Mouse (Mus musculus) forebrain, embryonic 11.5 days (tissue): ENCODE measurements around the gene Cacnb4. TPM values are rescaled to one million over a fixed set of nuclear protein-coding genes. Genes with fewer than 3 reads are reported as not detected.

ENCODE experiments used
- ATAC-seq: fragments of 200-750 bp; cut with Nextera tagmentation; replicated peaks from 2 replicates; pipeline ENCODE4 v1.8.0; 2017; ENCODE audit warnings: moderate TSS enrichment; ENCODE audit not compliant: low FRiP score
- DNase-seq: peaks from one replicate; pipeline ENCODE4 v3.0.0-alpha.2; 2017; ENCODE audit warnings: low spot score
- H3K27ac ChIP-seq: fragments of 300-500 bp; sonication (generic); 2 replicates; pipeline ENCODE4 v1.5.1; 2014; ENCODE audit warnings: low read depth, low read length
- H3K27me3 ChIP-seq: fragments of 300-500 bp; sonication (generic); 2 replicates; pipeline ENCODE4 v1.6.1; 2014; ENCODE audit warnings: mild to moderate bottlenecking, low read length, mixed read lengths; ENCODE audit not compliant: control insufficient read depth, insufficient read depth
- H3K36me3 ChIP-seq: fragments of 300-500 bp; sonication (generic); 2 replicates; pipeline ENCODE4 v1.6.1; 2014; ENCODE audit warnings: mild to moderate bottlenecking, low read length, moderate library complexity, mixed read lengths; ENCODE audit not compliant: control insufficient read depth, insufficient read depth
- H3K4me1 ChIP-seq: fragments of 300-500 bp; sonication (generic); replicated peaks from 2 replicates; pipeline ENCODE4 v1.6.1; 2014; ENCODE audit warnings: low read length, mixed read lengths; ENCODE audit not compliant: control insufficient read depth, insufficient read depth
- H3K4me2 ChIP-seq: fragments of 300-500 bp; sonication (generic); 2 replicates; pipeline ENCODE4 v1.6.1; 2014; ENCODE audit warnings: low read depth, mild to moderate bottlenecking, low read length, moderate library complexity, mixed read lengths; ENCODE audit not compliant: severe bottlenecking
- H3K4me3 ChIP-seq: fragments of 300-500 bp; sonication (generic); 2 replicates; pipeline ENCODE4 v1.5.1; 2014; ENCODE audit warnings: low read depth, low read length
- H3K9ac ChIP-seq: fragments of 300-500 bp; sonication (generic); 2 replicates; pipeline ENCODE4 v1.6.1; 2014; ENCODE audit warnings: low read length
- H3K9me3 ChIP-seq: fragments of 300-500 bp; sonication (generic); 2 replicates; pipeline ENCODE4 v1.6.1; 2016; ENCODE audit warnings: low read length, mixed read lengths; ENCODE audit not compliant: control insufficient read depth
- WGBS: fragments of 180-500 bp; shearing (Covaris S2); extraction: QIAGEN DNeasy Blood & Tissue Kit; methylation state at CpG from one replicate; pipeline ENCODE4 v1.1.7; 2014; 5-methylcytosine and 5-hydroxymethylcytosine counted together
- polyA plus RNA-seq: library from polyadenylated mRNA; unstranded; fragments of >200 nt; fragmentation: Nextera tagmentation; extraction: Ambion mirVana; gene quantifications from 2 replicates; pipeline ENCODE4 v1.2.1, GENCODE M21; 2014

The Cacnb4 gene
- polyA plus RNA-seq, 1 experiment from 2014 or later = 2.6 TPM

DNA sequence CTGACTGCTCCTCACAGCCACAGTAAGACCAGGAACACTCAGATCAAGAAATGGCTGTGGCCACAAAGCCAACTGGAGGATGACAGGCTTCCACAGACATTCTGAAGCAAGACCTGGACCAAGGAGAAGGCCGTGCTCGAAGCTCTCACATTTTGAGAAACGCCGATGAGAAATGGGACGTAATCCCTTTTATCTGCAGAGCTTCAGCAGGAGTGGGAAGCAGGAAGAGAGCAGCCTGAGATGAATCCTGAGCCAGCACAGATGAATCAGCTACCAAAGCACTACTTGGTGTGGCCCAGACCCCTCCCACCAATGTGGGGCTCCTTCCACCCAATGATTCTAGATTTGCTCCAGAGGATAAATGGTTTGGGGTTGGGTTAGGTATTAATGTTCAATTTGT is 113.4 kb downstream of the Cacnb4 start:
- Histone ChIP-seq H3K36me3 (no peaks in the 10 kb centered on the region), H3K9me3 (no peaks in the 10 kb centered on the region), H3K27ac (no peak overlapping the region), H3K4me3 (no peak overlapping the region), H3K27me3 (no peaks in the 10 kb centered on the region), H3K4me2 (no peak overlapping the region), H3K9ac (no peak overlapping the region), H3K4me1 (peaks cover 4% of the 10 kb centered on the region; the same call in 1 of the 2 replicates)
- ATAC-seq (no peak), DNase-seq (no peak)
- 97% methylated on average over 5 of the region's 5 CpGs for WGBS

DNA sequence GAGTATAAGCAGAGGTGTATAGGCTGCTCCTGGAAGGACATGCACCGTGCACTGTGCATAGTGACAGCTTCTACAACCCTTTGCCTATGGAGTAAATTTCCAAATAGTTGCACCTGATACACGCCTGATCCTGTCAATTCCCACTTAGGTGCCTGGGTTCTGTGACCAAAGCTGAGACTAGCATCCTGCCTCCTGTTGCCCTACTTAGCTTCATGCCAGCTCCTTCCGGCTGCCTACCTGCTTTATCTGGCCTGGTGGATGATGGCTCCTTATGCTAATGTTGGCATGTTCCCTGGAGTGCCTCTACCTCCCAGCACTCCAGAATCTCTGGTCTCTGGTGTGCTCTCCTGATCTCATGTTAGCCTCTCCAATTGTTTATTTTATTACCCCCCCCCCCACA is 114.3 kb downstream of the Cacnb4 start:
- 90% methylated on average over 3 of the region's 3 CpGs for WGBS
- Histone ChIP-seq H3K27me3 (no peaks in the 10 kb centered on the region), H3K4me1 (peaks cover 4% of the 10 kb centered on the region; the same call in 1 of the 2 replicates), H3K4me3 (no peak overlapping the region), H3K4me2 (no peak overlapping the region), H3K9me3 (no peaks in the 10 kb centered on the region), H3K9ac (no peak overlapping the region), H3K27ac (no peak overlapping the region), H3K36me3 (no peaks in the 10 kb centered on the region)
- no peak for DNase-seq
- ATAC-seq = no peak

DNA sequence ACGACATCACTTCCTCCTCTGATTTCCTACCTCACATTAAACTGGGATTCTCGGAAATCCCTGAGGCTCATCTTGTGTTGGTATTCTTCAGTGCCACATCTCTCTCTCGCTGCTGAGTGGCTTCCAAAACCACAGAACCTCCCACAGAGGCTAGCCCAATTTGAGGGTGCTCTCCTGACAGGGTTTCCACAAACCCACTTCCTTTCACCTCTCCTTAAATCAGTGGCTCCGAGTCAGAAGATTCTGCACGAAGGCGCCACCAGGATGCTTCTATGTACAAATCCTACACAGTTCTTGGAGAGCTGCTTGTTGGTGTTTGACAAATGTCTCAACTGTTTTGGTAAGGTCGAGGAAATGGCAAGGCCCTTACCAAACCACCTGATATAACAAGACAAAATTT is 115.5 kb downstream of the Cacnb4 start:
- WGBS = 83% methylated on average over 7 of the region's 7 CpGs
- Histone ChIP-seq H3K27ac (no peak overlapping the region), H3K4me2 (no peak overlapping the region), H3K36me3 (no peaks in the 10 kb centered on the region), H3K4me3 (no peak overlapping the region), H3K9ac (no peak overlapping the region), H3K9me3 (no peaks in the 10 kb centered on the region), H3K4me1 (peaks cover 4% of the 10 kb centered on the region; the same call in 1 of the 2 replicates), H3K27me3 (no peaks in the 10 kb centered on the region)
- DNase-seq (no peak), ATAC-seq (no peak)

DNA sequence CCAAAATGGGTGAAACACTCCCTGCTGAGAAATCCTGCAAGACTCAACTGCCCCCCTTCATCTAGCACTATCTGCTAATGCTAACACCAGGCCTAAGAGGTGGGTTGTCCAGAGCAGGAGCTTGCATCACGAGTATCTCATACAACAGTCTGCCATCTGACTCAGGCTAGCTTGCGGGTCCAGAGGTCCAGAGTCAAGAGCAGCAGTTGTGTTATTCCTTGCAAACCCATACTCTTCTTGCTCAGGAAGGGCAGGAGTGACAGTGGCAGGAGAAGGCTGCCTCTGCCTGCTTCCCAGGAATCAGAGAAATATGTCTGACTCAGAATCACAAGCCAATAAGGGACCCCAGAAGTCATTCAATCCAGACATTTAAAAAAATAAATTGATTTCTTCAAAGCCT is 116.4 kb downstream of the Cacnb4 start:
- H3K9me3 ChIP-seq = no peaks in the 10 kb centered on the region
- no peak for DNase-seq
- H3K9ac ChIP-seq = no peak overlapping the region
- no peak overlapping the region for H3K27ac ChIP-seq
- H3K27me3 ChIP-seq = no peaks in the 10 kb centered on the region
- ATAC-seq = no peak
- no peaks in the 10 kb centered on the region for H3K36me3 ChIP-seq
- 75% methylated on average over 2 of the region's 2 CpGs for WGBS
- H3K4me2 ChIP-seq = no peak overlapping the region
- H3K4me1 ChIP-seq = peaks cover 4% of the 10 kb centered on the region; the same call in 1 of the 2 replicates
- H3K4me3 ChIP-seq = no peak overlapping the region

DNA sequence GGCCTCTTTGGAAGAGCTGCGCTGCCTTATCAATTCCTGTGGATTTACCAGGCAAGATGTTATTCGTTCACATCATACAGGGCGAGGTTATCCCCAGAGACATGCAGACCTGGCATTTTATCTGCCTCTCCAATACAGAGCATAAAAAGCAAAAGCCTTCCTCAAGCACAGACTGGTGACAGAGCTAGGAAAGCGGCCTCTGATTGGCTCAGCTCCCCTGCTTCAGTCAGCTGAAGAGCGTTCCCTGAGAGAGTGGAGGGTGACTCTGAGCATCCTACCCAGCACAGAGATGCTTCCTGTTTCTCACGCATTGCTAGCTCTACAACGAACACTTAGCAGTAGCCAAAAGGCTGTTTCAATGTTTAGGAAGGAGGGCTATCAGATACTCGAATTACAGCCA is 118.2 kb downstream of the Cacnb4 start:
- Histone ChIP-seq H3K4me2 (peak overlapping the region; percentile 35; the same call in 1 of the 2 replicates), H3K4me3 (no peak overlapping the region), H3K9me3 (no peaks in the 10 kb centered on the region), H3K4me1 (peaks cover 4% of the 10 kb centered on the region; the same call in 1 of the 2 replicates), H3K27ac (no peak overlapping the region), H3K36me3 (no peaks in the 10 kb centered on the region), H3K27me3 (no peaks in the 10 kb centered on the region), H3K9ac (no peak overlapping the region)
- peak; percentile 84 for ATAC-seq
- 40% methylated on average over 8 of the region's 8 CpGs for WGBS
- no peak for DNase-seq

DNA sequence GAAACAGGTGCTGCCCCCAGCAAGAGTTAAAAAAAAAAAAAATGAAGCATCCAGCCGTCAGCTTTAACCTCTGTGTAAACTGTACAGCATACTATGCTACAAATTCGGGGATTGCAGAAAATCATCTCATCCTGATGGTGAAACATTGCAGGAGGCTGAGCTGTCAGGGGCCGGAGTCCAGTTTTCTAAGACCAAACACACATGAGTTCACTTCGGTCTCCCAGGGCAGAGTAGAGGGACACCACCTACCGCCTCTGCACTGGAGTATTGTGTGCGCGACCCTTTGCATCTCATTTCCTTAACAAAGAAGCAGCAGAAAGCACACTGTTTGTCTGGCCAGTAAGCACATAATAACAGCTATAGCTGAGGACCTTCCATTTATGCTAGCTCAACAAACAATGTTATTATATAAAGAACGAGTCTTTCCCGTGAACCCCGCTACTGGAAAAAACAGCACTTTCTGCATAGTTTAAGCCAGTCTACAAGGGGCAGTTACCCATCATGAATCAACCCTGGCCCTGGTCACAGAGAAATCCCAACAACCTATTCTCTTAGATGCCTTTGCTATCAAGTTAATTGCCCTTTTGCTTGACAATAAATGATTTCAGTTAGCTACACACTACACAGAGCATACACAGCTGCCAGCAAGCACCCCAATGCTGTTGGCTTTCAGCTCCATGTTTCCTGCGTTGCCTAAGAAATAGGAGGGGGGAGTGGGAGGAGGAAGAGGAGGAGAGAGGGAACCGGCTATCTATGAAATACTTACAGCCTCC is 118.9 kb downstream of the Cacnb4 start:
- Histone ChIP-seq H3K27ac (peak overlapping the region; percentile 8; the same call in 1 of the 2 replicates), H3K27me3 (no peaks in the 10 kb centered on the region), H3K4me2 (peak overlapping the region; percentile 35; the same call in 1 of the 2 replicates), H3K4me1 (peaks cover 4% of the 10 kb centered on the region; the same call in 1 of the 2 replicates), H3K9me3 (no peaks in the 10 kb centered on the region), H3K4me3 (peak overlapping the region; percentile 17; the same call in 1 of the 2 replicates), H3K9ac (peak overlapping the region; percentile 4; the same call in 1 of the 2 replicates), H3K36me3 (no peaks in the 10 kb centered on the region)
- ATAC-seq (peak; percentile 60), DNase-seq (no peak)
- WGBS = 39% methylated on average over 12 of the region's 12 CpGs

DNA sequence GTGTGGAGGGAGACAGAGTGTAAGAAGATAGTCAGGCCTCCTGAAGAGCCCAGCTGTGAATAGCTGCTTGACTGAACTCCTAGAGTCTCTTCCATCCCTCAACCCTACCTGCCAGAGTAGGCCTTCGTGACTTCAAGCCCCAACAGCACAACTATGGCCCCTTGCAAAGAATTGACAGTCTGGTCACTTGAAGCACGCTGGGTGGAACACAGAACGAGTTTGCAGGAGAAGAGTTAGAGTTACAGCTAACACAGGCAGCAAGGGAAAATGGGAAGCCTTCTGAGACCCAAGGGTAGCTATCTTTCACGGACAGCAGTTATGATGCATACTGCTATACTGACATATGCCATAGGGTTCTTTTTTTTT is 119.7 kb downstream of the Cacnb4 start:
- Histone ChIP-seq H3K9ac (no peak overlapping the region), H3K4me1 (peaks cover 4% of the 10 kb centered on the region; the same call in 1 of the 2 replicates), H3K36me3 (no peaks in the 10 kb centered on the region), H3K27ac (no peak overlapping the region), H3K4me3 (no peak overlapping the region), H3K4me2 (no peak overlapping the region), H3K9me3 (no peaks in the 10 kb centered on the region), H3K27me3 (no peaks in the 10 kb centered on the region)
- 82% methylated on average over 4 of the region's 4 CpGs for WGBS
- DNase-seq (no peak), ATAC-seq (no peak)

DNA sequence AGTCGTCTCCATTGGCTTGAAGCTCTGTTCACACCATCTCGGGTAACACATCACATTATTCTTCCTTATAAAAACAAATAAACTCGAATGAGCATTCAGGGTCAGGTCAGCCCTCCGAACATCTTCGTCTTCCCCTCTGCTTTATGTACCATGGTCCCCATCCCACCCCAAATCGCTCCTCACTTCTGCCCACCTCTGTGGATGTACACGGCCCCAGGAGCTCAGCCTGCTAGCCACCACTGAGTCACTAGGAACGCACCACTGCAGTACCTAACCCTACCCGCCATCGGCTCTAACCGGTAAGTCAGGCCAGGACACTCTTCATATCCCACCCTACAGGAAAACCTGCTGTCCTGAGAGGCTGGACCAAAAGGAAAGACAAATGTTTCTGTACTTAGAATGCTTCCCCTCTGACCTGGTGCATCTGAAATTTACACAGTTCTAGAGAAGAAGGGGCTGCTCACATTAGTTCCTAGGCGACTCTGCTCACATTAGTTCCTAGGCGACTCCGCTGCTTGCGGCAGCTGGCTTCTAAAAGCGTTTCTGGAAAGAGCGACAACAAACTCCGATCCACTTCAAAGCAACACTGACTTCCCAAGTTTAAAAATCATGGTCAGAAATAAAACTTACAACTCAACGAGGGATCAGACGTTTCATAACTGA is 120.2 kb downstream of the Cacnb4 start:
- H3K27me3 ChIP-seq = no peaks in the 10 kb centered on the region
- WGBS = 87% methylated on average over 20 of the region's 20 CpGs
- H3K4me3 ChIP-seq = no peak overlapping the region
- H3K27ac ChIP-seq = no peak overlapping the region
- no peak overlapping the region for H3K4me2 ChIP-seq
- H3K4me1 ChIP-seq = peaks cover 4% of the 10 kb centered on the region; the same call in 1 of the 2 replicates
- H3K9me3 ChIP-seq = no peaks in the 10 kb centered on the region
- DNase-seq (no peak), ATAC-seq (no peak)
- H3K36me3 ChIP-seq = no peaks in the 10 kb centered on the region
- H3K9ac ChIP-seq = no peak overlapping the region
